Mouse (Mus musculus) kidney, embryonic 14.5 days (tissue): ENCODE data around the gene Espnl. TPM values are rescaled to one million over a fixed set of nuclear protein-coding genes. Genes with fewer than 3 reads are reported as not detected.

ENCODE experiments used
- ATAC-seq: fragments of 200-750 bp; cut with Nextera tagmentation; 2 replicates; pipeline ENCODE4 v1.8.0; 2017; ENCODE audit warnings: moderate number of reproducible peaks, mild to moderate bottlenecking, moderate TSS enrichment, moderate library complexity; ENCODE audit not compliant: low FRiP score, low TSS enrichment
- H3K27ac ChIP-seq: fragments of 300-500 bp; sonication (generic); 2 replicates; pipeline ENCODE4 v1.5.1; 2014; ENCODE audit warnings: low read depth, mild to moderate bottlenecking, low read length, moderate library complexity, mixed read lengths
- H3K27me3 ChIP-seq: fragments of 300-500 bp; sonication (generic); 2 replicates; pipeline ENCODE4 v1.6.1; 2014; ENCODE audit warnings: mild to moderate bottlenecking, low read length; ENCODE audit not compliant: control insufficient read depth, insufficient read depth
- H3K36me3 ChIP-seq: fragments of 300-500 bp; sonication (generic); 2 replicates; pipeline ENCODE4 v1.6.1; 2014; ENCODE audit warnings: low read length, mixed read lengths; ENCODE audit not compliant: control insufficient read depth, insufficient read depth
- H3K4me1 ChIP-seq: fragments of 300-500 bp; sonication (generic); 2 replicates; pipeline ENCODE4 v1.6.1; 2014; ENCODE audit warnings: low read length, mixed read lengths; ENCODE audit not compliant: control insufficient read depth, insufficient read depth
- H3K4me2 ChIP-seq: fragments of 300-500 bp; sonication (generic); replicated peaks from 2 replicates; pipeline ENCODE4 v1.6.1; 2014; ENCODE audit warnings: low read depth, mild to moderate bottlenecking, low read length
- H3K4me3 ChIP-seq: fragments of 300-500 bp; sonication (generic); 2 replicates; pipeline ENCODE4 v1.5.1; 2014; ENCODE audit warnings: mild to moderate bottlenecking, low read length
- H3K9ac ChIP-seq: fragments of 300-500 bp; sonication (generic); 2 replicates; pipeline ENCODE4 v1.6.1; 2014; ENCODE audit warnings: low read depth, mild to moderate bottlenecking, low read length, moderate library complexity
- H3K9me3 ChIP-seq: fragments of 300-500 bp; sonication (generic); 2 replicates; pipeline ENCODE4 v1.6.1; 2016; ENCODE audit warnings: low read length; ENCODE audit not compliant: control insufficient read depth
- WGBS: fragments of 180-500 bp; shearing (Covaris S2); extraction: QIAGEN DNeasy Blood & Tissue Kit; methylation state at CpG from one replicate; pipeline ENCODE4 v1.1.7; 2014; 5-methylcytosine and 5-hydroxymethylcytosine counted together
- polyA plus RNA-seq: library from polyadenylated mRNA; unstranded; fragments of >200 nt; fragmentation: Nextera tagmentation; extraction: Ambion mirVana; gene quantifications from 2 replicates; pipeline ENCODE4 v1.2.1, GENCODE M21; 2014

Espnl gene
- polyA plus RNA-seq, 1 experiment from 2014 or later, result not detected

DNA sequence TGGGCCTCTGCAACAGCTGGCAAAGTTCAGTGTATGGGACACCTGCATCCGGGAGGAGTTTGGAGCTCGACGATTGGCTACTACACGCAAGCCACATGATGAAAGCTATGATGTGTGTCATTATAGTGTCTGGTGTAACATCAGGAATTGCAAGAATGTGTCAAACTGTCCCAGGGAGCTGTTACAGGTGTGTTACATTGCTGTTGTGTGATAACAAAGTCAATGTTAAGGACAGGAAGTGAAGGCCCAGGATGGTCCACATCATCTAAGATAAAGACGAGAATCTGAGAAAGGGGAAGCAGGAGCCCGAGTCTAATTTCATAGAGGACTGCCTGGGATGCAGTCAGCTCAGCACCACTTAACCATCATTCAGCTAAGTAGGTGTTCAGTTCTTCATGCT lies 26.3 kb upstream of the Espnl start:
- H3K4me1 ChIP-seq, result peaks cover 13% of the 10 kb centered on the region; the same call in 1 of the 2 replicates

GRCm38 (mm10) chr1:91297799-91298744 lies 23.8 kb upstream of the Espnl start, which contains the start of gene Scly:
Scly (plus strand) TSS chr1:91298338.
- H3K9ac ChIP-seq, result peak within 1 kb of the TSS; percentile 65
- WGBS, result under 1% methylated on average over 56 of the region's 65 CpGs
- peak within 1 kb of the TSS; percentile 76 for H3K4me2 ChIP-seq
- H3K4me3 ChIP-seq, result peak within 1 kb of the TSS; percentile 66
- no peaks in the 10 kb centered on the region for H3K27me3 ChIP-seq
- ATAC-seq, result peak; percentile 98
- no peaks in the 10 kb centered on the region; the same call in 1 of the 2 replicates for H3K36me3 ChIP-seq
- H3K9me3 ChIP-seq, result no peaks in the 10 kb centered on the region
- H3K4me1 ChIP-seq, result peaks cover 16% of the 10 kb centered on the region
- H3K27ac ChIP-seq, result no peak within 1 kb of the TSS

More for the DNA sequence above, 26.3 kb upstream of the Espnl start:
- no peak overlapping the region for H3K4me2 ChIP-seq
- no peak for ATAC-seq
- no peaks in the 10 kb centered on the region for H3K9me3 ChIP-seq
- H3K27ac ChIP-seq, result no peak overlapping the region
- H3K9ac ChIP-seq, result no peak overlapping the region
- H3K4me3 ChIP-seq, result no peak overlapping the region
- peaks cover 4% of the 10 kb centered on the region for H3K36me3 ChIP-seq
- no peaks in the 10 kb centered on the region for H3K27me3 ChIP-seq
- 92% methylated on average over 6 of the region's 6 CpGs for WGBS

DNA sequence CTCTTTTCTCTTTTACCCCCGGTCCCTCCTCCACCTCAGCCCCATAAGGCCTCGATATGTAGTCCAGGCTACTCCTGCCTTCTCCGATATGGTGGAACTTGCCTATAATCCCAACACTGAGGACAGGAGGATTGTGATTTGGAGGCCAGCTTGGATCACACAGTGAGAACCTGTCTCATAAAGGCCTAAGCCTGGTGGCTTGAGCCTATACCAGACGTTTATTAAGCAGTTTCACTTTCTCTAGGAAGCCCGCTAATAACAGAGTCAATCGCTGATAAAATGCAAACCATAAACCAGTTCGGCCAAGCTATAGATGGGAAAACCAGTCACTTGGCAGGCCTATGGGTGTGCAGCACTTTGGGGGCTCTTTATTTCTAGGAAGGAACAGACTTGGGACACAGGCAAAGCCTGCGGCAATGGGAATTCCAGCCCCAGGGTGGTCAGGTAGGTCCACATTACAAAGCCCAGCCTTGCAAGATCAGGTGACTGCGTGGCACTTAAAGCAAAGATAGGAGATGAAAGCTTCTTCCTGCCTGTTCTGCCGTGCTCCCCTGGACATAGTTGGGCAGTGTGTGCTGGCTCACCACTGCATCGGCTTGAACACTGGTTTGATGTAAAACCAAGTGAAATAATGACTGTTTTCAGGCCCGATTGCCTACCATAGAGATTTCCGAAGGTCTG lies 22.7 kb upstream of the Espnl start:
- Histone ChIP-seq H3K4me2 (peak overlapping the region; percentile 76), H3K4me3 (peak overlapping the region; percentile 66), H3K4me1 (peaks cover 16% of the 10 kb centered on the region), H3K27me3 (no peaks in the 10 kb centered on the region), H3K27ac (no peak overlapping the region), H3K9me3 (no peaks in the 10 kb centered on the region), H3K9ac (peak overlapping the region; percentile 65; the same call in 1 of the 2 replicates), H3K36me3 (peaks cover 3% of the 10 kb centered on the region; the same call in 1 of the 2 replicates)
- no peak for ATAC-seq
- 81% methylated on average over 13 of the region's 13 CpGs for WGBS

DNA sequence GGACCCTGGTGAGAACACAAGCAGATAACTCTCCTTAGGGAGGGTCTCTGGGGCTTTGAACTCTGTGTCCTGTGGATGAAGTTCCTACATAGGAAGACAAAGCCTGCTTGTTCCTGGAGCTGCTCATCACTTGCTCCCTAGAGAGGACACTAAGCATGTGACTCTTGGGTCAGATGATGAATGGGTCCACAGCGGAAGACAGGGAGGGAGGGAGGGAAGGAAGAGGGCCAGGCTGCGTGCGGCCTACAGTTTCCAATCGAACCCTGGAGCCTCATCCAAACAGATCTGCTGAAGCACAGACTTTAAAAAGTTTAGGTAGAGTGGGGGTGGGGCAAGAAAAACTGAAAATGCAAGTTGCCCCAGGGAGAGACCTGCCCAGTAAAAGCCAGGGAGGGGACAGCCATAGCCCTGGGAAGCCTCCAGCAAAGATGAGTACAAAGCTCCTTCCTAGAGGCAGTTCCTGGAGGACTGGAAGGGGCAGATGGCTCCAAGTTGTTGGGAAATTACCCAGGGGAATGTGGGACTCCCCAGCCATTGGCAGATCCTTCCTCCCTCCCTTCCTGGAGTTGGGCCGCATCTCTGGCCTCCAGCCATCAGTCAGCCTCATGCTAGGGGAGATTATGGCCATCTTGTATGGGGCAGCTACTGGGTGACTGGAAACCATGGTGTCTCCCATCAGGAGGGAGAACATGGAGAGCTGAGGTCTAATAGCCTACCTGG lies 22.0 kb upstream of the Espnl start:
- H3K4me2 ChIP-seq, result no peak overlapping the region
- ATAC-seq, result no peak
- no peaks in the 10 kb centered on the region for H3K27me3 ChIP-seq
- no peak overlapping the region for H3K27ac ChIP-seq
- H3K4me3 ChIP-seq, result no peak overlapping the region
- H3K9me3 ChIP-seq, result no peaks in the 10 kb centered on the region
- no peak overlapping the region for H3K9ac ChIP-seq
- H3K36me3 ChIP-seq, result peaks cover 3% of the 10 kb centered on the region
- H3K4me1 ChIP-seq, result peaks cover 16% of the 10 kb centered on the region
- 82% methylated on average over 5 of the region's 5 CpGs for WGBS

GRCm38 (mm10) chr1:91301206-91301920 lies 20.5 kb upstream of the Espnl start:
- Histone ChIP-seq H3K4me1 (peaks cover 16% of the 10 kb centered on the region), H3K9me3 (no peaks in the 10 kb centered on the region), H3K27me3 (no peaks in the 10 kb centered on the region), H3K27ac (peak overlapping the region; percentile 37; the same call in 1 of the 2 replicates), H3K4me3 (no peak overlapping the region), H3K9ac (no peak overlapping the region), H3K36me3 (peaks cover 13% of the 10 kb centered on the region), H3K4me2 (no peak overlapping the region)
- 56% methylated on average over 3 of the region's 3 CpGs for WGBS
- no peak for ATAC-seq

GRCm38 (mm10) chr1:91302021-91302420 lies 19.9 kb upstream of the Espnl start:
- peaks cover 13% of the 10 kb centered on the region for H3K36me3 ChIP-seq
- WGBS, result 86% methylated on average over 3 of the region's 3 CpGs
- ATAC-seq, result no peak
- no peak overlapping the region for H3K4me3 ChIP-seq
- no peak overlapping the region for H3K27ac ChIP-seq
- H3K27me3 ChIP-seq, result no peaks in the 10 kb centered on the region
- no peak overlapping the region for H3K9ac ChIP-seq
- peaks cover 16% of the 10 kb centered on the region for H3K4me1 ChIP-seq
- H3K9me3 ChIP-seq, result no peaks in the 10 kb centered on the region
- H3K4me2 ChIP-seq, result no peak overlapping the region

- 85% methylated on average over 4 of the region's 4 CpGs for WGBS
- Histone ChIP-seq H3K9me3 (no peaks in the 10 kb centered on the region), H3K9ac (no peak overlapping the region), H3K4me2 (no peak overlapping the region), H3K4me3 (no peak overlapping the region), H3K27ac (no peak overlapping the region), H3K4me1 (peaks cover 9% of the 10 kb centered on the region), H3K36me3 (peaks cover 32% of the 10 kb centered on the region), H3K27me3 (no peaks in the 10 kb centered on the region)
- no peak for ATAC-seq
Measured at GRCm38 (mm10) chr1:91304621-91305020, 17.3 kb upstream of the Espnl start.

DNA sequence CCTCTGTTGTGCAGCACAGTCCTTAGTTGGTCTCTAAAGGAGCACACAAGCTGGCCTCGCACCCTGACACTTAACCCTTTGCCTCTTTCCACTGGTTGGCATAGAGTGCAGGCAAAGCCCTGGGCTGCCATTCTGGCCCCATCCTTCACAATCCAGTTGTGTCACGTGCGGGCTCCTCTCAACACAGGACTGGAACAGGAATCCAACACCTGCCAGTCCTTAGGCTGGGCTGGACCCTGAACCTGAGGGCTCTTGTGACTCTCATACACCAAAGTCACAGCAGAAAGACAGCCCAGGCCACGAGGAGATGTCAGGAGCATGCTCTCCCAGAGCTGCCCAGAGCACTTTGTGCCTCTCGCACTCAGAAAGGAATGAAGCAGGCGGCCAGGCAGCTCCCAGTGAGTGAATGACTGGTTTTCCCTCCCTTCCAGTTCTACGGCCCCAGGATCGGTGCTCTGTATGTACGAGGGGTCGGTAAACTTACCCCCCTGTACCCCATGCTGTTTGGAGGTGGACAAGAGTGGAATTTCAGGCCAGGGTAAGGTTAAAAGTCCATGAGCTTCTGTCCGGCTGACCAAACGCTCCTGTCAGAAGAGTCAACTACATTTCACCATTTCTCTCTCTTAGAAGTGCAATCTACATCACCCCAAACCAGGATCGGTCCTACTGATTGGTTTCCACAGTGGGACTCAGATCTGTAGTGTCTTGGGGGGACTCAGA lies 12.3 kb upstream of the Espnl start:
- peaks cover 37% of the 10 kb centered on the region for H3K36me3 ChIP-seq
- no peak for ATAC-seq

More for the DNA sequence above, 12.3 kb upstream of the Espnl start:
- Histone ChIP-seq H3K9ac (no peak overlapping the region), H3K4me1 (0 out of 2 replicates have a peak, but pooled peaks cover 4% of the 10 kb centered on the region), H3K27me3 (no peaks in the 10 kb centered on the region), H3K9me3 (no peaks in the 10 kb centered on the region), H3K27ac (no peak overlapping the region), H3K4me2 (no peak overlapping the region), H3K4me3 (no peak overlapping the region)
- WGBS, result 94% methylated on average over 13 of the region's 13 CpGs
